Mouse (Mus musculus): ENCODE measurements at regions not wholly inside any gene's neighbourhood (a gene's known extent, or its start where the extent isn't known, plus 50 kb on each side); places are given as distances from the start of the nearest gene placed in this dataset.

- peak; percentile 37 to 64 for DNase-seq (ENCODE audit: low spot score in 2 of 2)
Measured at GRCm38 (mm10) chr9:14173631-14174323, 101.1 kb upstream of the Sesn3 start.

- no peak for DNase-seq (ENCODE audit: low spot score in 2 of 2)
Measured at GRCm38 (mm10) chr9:14174324-14175040, 100.4 kb upstream of the Sesn3 start.

GRCm38 (mm10) chr9:14175041-14175881 lies 99.6 kb upstream of the Sesn3 start:
- DNase-seq (ENCODE audit: low spot score in 2 of 2), result no peak

DNA sequence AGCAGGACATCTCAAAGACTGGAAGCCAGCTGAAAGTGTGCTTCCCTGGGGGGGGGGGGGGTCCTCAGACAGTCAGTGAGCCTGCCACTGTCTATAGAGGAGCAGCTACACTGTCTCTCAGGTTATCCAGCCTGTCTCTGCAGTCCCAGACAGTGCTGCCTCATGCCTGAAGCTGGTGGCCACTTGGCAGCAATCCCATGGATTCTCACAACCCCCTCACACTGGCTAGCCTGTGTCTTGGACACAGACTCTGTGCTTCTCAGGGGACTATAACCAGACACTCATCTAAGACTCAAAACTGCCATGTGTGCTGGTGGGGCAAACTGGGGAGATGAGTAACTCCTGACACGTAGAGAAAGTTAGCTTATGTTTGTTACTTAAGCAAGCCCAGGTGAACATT lies 95.1 kb upstream of the Sesn3 start:
- no peak for DNase-seq (ENCODE audit: low spot score in 2 of 2)

GRCm38 (mm10) chr9:14184261-14184660 lies 90.6 kb upstream of the Sesn3 start:
- no peak for DNase-seq (ENCODE audit: low spot score in 2 of 2)

- no peak for DNase-seq (ENCODE audit: low spot score in 2 of 2)
Measured at GRCm38 (mm10) chr9:14185681-14186080, 89.2 kb upstream of the Sesn3 start.

DNA sequence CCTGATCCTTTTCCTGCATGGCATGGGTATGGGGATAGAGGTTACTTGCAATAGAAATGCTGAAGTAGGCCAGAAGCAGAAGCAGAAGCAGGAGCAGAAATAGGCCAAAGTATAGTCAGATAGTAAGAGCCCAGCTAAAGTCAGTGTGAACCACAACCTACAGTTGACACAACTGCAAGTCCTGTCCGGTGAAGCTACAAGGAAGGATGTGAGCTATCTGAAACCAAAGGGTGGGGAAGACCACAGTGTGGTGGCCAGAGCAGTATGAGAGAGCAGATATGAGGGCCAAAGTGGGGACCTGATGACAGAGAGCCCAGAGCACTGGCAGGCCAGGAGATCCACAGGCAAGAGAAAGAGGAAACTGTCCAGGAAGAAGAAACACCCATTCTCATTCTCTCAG lies 87.1 kb upstream of the Sesn3 start:
- no peak for DNase-seq (ENCODE audit: low spot score in 2 of 2)

- DNase-seq (ENCODE audit: low spot score in 2 of 2), result no peak
Measured at GRCm38 (mm10) chr9:14188504-14188903, 86.4 kb upstream of the Sesn3 start.

DNA sequence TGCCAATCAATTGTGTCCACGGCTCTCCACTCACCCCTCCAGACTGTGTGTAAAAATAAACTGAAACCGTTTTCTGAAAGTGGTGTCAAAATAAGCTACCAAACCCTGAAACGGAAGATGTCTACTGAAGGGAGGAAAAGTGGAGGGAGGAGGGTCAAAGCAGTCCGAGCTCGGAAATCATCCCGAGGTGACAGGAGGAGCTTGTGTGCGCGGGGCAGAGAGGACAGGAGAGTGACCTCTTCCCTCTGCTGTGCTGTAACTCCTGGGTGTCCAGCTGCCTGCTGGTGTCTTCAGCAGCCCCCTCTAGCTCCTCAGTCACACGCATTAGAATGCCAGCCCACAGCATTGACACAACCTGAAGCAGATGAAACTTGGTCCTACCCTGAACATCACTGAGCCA lies 84.2 kb upstream of the Sesn3 start:
- no peak for DNase-seq (ENCODE audit: low spot score in 2 of 2)

DNA sequence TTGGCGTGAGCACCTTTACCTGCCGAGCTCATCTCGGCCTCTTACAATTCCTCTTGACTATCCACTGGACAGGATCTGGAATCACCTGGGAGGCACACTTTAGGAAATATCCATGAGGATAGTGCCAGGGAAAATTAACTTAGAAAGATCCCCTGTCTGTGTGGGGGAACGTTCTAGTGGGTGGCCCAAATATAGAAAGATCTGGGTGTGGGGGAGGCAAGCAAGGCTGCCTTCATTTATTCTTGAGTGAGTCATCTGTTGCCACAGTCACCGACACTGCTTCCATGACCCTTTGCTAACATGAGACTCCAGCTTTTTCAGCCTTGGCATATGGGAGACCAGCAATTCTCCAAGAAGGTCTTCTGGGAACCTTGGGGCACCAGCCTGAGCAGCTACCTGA lies 80.1 kb upstream of the Sesn3 start:
- DNase-seq (ENCODE audit: low spot score in 2 of 2), result no peak

GRCm38 (mm10) chr9:14199116-14199515 lies 75.8 kb upstream of the Sesn3 start:
- no peak for DNase-seq (ENCODE audit: low spot score in 2 of 2)

GRCm38 (mm10) chr9:14199983-14200700 lies 74.7 kb upstream of the Sesn3 start:
- no peak for DNase-seq (ENCODE audit: low spot score in 2 of 2)

GRCm38 (mm10) chr9:14200852-14201251 lies 74.0 kb upstream of the Sesn3 start:
- DNase-seq (ENCODE audit: low spot score in 2 of 2), result no peak

DNA sequence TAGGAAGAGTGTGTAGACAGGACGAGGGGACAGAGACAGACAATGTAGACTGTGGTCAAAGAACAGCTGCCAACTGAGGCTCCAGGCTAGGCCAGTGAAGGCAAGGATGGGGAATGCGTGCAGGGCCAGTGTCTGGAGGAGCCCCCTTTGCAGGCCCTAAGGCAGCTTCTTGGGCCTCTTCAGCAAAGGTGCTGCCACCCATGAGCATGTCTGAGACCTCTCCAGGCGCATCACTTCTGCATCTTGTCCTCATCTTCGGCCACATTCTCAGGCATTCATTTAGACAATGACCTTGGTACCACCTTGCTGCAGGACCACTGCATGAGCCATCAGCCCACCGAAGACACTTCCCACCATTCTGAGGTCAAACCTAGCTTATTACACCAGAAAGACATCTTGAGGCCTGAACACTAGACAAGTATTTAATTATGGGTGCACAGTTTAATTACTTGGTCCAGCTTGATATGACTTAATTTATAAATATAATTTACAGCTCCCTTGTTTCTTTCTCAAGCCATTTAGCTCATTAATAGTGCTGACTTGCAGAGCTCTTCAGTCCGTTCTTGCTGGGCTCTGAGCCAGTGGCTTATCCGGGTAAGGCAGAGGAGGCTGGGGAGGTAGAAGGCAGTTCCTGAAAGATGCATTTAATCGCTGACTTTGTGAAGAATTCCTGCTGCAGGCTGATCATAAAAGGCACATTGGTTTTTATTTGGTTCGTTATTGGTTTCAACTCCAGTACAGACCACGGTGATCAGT lies 72.1 kb upstream of the Sesn3 start:
- no peak for DNase-seq (ENCODE audit: low spot score in 2 of 2)

- no peak for DNase-seq (ENCODE audit: low spot score in 2 of 2)
Measured at GRCm38 (mm10) chr9:14203307-14203695, 71.6 kb upstream of the Sesn3 start.

GRCm38 (mm10) chr9:14203768-14204416 lies 71.0 kb upstream of the Sesn3 start:
- no peak for DNase-seq (ENCODE audit: low spot score in 2 of 2)

GRCm38 (mm10) chr9:14204817-14205216 lies 70.0 kb upstream of the Sesn3 start:
- peak in 1 of 2 experiments; percentile 13 for DNase-seq (ENCODE audit: low spot score in 2 of 2)

- DNase-seq (ENCODE audit: low spot score in 2 of 2), result no peak
Measured at GRCm38 (mm10) chr9:14206838-14207560, 67.9 kb upstream of the Sesn3 start.

- DNase-seq (ENCODE audit: low spot score in 2 of 2), result no peak
Measured at GRCm38 (mm10) chr9:14207561-14207936, 67.3 kb upstream of the Sesn3 start.
